Mouse (Mus musculus) liver, embryonic 11.5 days (tissue): ENCODE data around the gene Btaf1. TPM values are rescaled to one million over a fixed set of nuclear protein-coding genes. Genes with fewer than 3 reads are reported as not detected.

Source experiments
- ATAC-seq: fragments of 200-750 bp; cut with Nextera tagmentation; replicated peaks from 2 replicates; pipeline ENCODE4 v1.8.0; 2017; ENCODE audit warnings: moderate number of reproducible peaks, mild to moderate bottlenecking, moderate TSS enrichment, moderate library complexity; ENCODE audit not compliant: low FRiP score
- DNase-seq: peaks from one replicate; pipeline ENCODE4 v3.0.0-alpha.2; 2017; ENCODE audit warnings: low spot score
- H3K27ac ChIP-seq: fragments of 300-500 bp; sonication (generic); 2 replicates; pipeline ENCODE4 v1.5.1; 2014; ENCODE audit warnings: mild to moderate bottlenecking, low read depth, low read length, control low read depth
- H3K27me3 ChIP-seq: fragments of 300-500 bp; sonication (generic); replicated peaks from 2 replicates; pipeline ENCODE4 v1.6.1; 2014; ENCODE audit warnings: low read length, mixed read lengths; ENCODE audit not compliant: control insufficient read depth, insufficient read depth
- H3K36me3 ChIP-seq: fragments of 300-500 bp; sonication (generic); 2 replicates; pipeline ENCODE4 v1.6.1; 2014; ENCODE audit warnings: mild to moderate bottlenecking, low read length, moderate library complexity, mixed read lengths; ENCODE audit not compliant: control insufficient read depth, insufficient read depth
- H3K4me1 ChIP-seq: fragments of 300-500 bp; sonication (generic); replicated peaks from 2 replicates; pipeline ENCODE4 v1.6.1; 2014; ENCODE audit warnings: low read length, mixed read lengths; ENCODE audit not compliant: control insufficient read depth, insufficient read depth
- H3K4me2 ChIP-seq: fragments of 300-500 bp; sonication (generic); 2 replicates; pipeline ENCODE4 v1.6.1; 2014; ENCODE audit warnings: mild to moderate bottlenecking, control low read depth, moderate library complexity
- H3K4me3 ChIP-seq: fragments of 300-500 bp; sonication (generic); 2 replicates; pipeline ENCODE4 v1.5.1; 2014; ENCODE audit warnings: low read depth, low read length, control low read depth
- H3K9ac ChIP-seq: fragments of 300-500 bp; sonication (generic); 2 replicates; pipeline ENCODE4 v1.6.1; 2014; ENCODE audit warnings: low read depth, low read length, control low read depth
- H3K9me3 ChIP-seq: fragments of 300-500 bp; sonication (generic); 2 replicates; pipeline ENCODE4 v1.6.1; 2016; ENCODE audit warnings: low read length, inconsistent platforms, mixed read lengths; ENCODE audit not compliant: control insufficient read depth
- WGBS: fragments of 180-500 bp; shearing (Covaris S2); extraction: QIAGEN DNeasy Blood & Tissue Kit; methylation state at CpG from one replicate; pipeline ENCODE4 v1.1.7; 2014; 5-methylcytosine and 5-hydroxymethylcytosine counted together
- polyA plus RNA-seq: library from polyadenylated mRNA; unstranded; fragments of >200 nt; fragmentation: Nextera tagmentation; extraction: Ambion mirVana; gene quantifications from 2 replicates; pipeline ENCODE4 v1.2.1, GENCODE M21; 2014

Btaf1 gene
- polyA plus RNA-seq, 1 experiment from 2014 or later, result 29.9 TPM

DNA sequence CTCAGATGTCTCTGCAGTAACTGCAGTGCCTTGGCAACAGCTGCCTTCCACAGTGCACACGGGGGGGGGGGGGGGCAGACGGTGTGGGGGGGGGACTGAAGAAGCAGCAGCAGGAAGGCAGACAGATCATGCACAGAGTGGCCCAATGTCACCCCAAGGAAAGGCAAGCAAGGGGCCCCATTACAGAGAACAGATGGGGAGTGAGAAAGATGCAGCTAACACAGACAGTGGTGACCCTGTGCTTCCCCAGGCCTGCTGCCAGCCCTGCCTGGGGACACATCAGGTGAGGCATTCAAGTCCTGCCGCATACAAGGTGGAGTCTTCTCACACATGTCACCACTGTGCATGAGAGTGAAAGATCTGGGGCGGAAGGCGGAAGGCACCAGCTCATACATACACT, 94.7 kb downstream of the Btaf1 start:
- Histone ChIP-seq H3K4me2 (no peak overlapping the region), H3K36me3 (no peaks in the 10 kb centered on the region), H3K4me1 (peaks cover 7% of the 10 kb centered on the region; the same call in 1 of the 2 replicates), H3K4me3 (no peak overlapping the region), H3K9ac (no peak overlapping the region), H3K9me3 (no peaks in the 10 kb centered on the region), H3K27ac (no peak overlapping the region), H3K27me3 (no peaks in the 10 kb centered on the region)
- DNase-seq, result no peak
- ATAC-seq, result no peak
- 62% methylated on average over 5 of the region's 5 CpGs for WGBS

GRCm38 (mm10) chr19:37020951-37021350, 95.1 kb downstream of the Btaf1 start:
- Histone ChIP-seq H3K4me2 (no peak overlapping the region), H3K36me3 (no peaks in the 10 kb centered on the region), H3K9me3 (no peaks in the 10 kb centered on the region), H3K4me1 (peaks cover 7% of the 10 kb centered on the region; the same call in 1 of the 2 replicates), H3K27me3 (no peaks in the 10 kb centered on the region), H3K9ac (no peak overlapping the region), H3K4me3 (no peak overlapping the region), H3K27ac (no peak overlapping the region)
- 85% methylated on average over 11 of the region's 11 CpGs for WGBS
- ATAC-seq (no peak), DNase-seq (no peak)

GRCm38 (mm10) chr19:37022146-37022545, 96.3 kb downstream of the Btaf1 start:
- no peak overlapping the region for H3K4me3 ChIP-seq
- no peak overlapping the region for H3K9ac ChIP-seq
- no peaks in the 10 kb centered on the region for H3K9me3 ChIP-seq
- H3K27me3 ChIP-seq, result no peaks in the 10 kb centered on the region
- no peaks in the 10 kb centered on the region for H3K36me3 ChIP-seq
- H3K27ac ChIP-seq, result no peak overlapping the region
- 91% methylated on average over 5 of the region's 5 CpGs for WGBS
- H3K4me1 ChIP-seq, result peaks cover 7% of the 10 kb centered on the region; the same call in 1 of the 2 replicates
- H3K4me2 ChIP-seq, result no peak overlapping the region
- ATAC-seq (no peak), DNase-seq (no peak)

GRCm38 (mm10) chr19:37025839-37026319, 100.0 kb downstream of the Btaf1 start:
- no peak overlapping the region for H3K4me3 ChIP-seq
- WGBS, result 78% methylated on average over 13 of the region's 13 CpGs
- H3K4me1 ChIP-seq, result no peaks in the 10 kb centered on the region
- no peak overlapping the region for H3K9ac ChIP-seq
- H3K36me3 ChIP-seq, result 0 out of 2 replicates have a peak, but pooled peaks cover 3% of the 10 kb centered on the region
- DNase-seq, result no peak
- H3K27ac ChIP-seq, result no peak overlapping the region
- H3K9me3 ChIP-seq, result no peaks in the 10 kb centered on the region
- H3K4me2 ChIP-seq, result no peak overlapping the region
- no peaks in the 10 kb centered on the region for H3K27me3 ChIP-seq
- no peak for ATAC-seq

- DNase-seq (no peak), ATAC-seq (no peak)
- H3K4me3 ChIP-seq, result no peak overlapping the region
- H3K4me1 ChIP-seq, result no peaks in the 10 kb centered on the region
- no peak overlapping the region for H3K4me2 ChIP-seq
- WGBS, result 75% methylated on average over 11 of the region's 11 CpGs
- no peaks in the 10 kb centered on the region for H3K27me3 ChIP-seq
- no peaks in the 10 kb centered on the region for H3K9me3 ChIP-seq
- 0 out of 2 replicates have a peak, but pooled peaks cover 3% of the 10 kb centered on the region for H3K36me3 ChIP-seq
- no peak overlapping the region for H3K9ac ChIP-seq
- H3K27ac ChIP-seq, result no peak overlapping the region
Observed at GRCm38 (mm10) chr19:37026408-37026807, 100.5 kb downstream of the Btaf1 start.

GRCm38 (mm10) chr19:37029771-37030170, 103.9 kb downstream of the Btaf1 start:
- Histone ChIP-seq H3K9ac (no peak overlapping the region), H3K36me3 (0 out of 2 replicates have a peak, but pooled peaks cover 3% of the 10 kb centered on the region), H3K4me3 (no peak overlapping the region), H3K27ac (no peak overlapping the region), H3K9me3 (no peaks in the 10 kb centered on the region), H3K4me1 (no peaks in the 10 kb centered on the region), H3K4me2 (no peak overlapping the region), H3K27me3 (0 out of 2 replicates have a peak, but pooled peaks cover 2% of the 10 kb centered on the region)
- WGBS, result 88% methylated on average over 6 of the region's 6 CpGs
- DNase-seq, result no peak
- ATAC-seq, result no peak

GRCm38 (mm10) chr19:37031446-37031845, 105.6 kb downstream of the Btaf1 start:
- Histone ChIP-seq H3K4me2 (no peak overlapping the region), H3K9ac (no peak overlapping the region), H3K27ac (no peak overlapping the region), H3K4me1 (no peaks in the 10 kb centered on the region), H3K4me3 (no peak overlapping the region), H3K9me3 (no peaks in the 10 kb centered on the region), H3K36me3 (0 out of 2 replicates have a peak, but pooled peaks cover 3% of the 10 kb centered on the region), H3K27me3 (0 out of 2 replicates have a peak, but pooled peaks cover 2% of the 10 kb centered on the region)
- whole genome bisulfite sequencing, result 82% methylated on average over 5 of the region's 5 CpGs
- ATAC-seq, result no peak
- DNase-seq, result no peak

DNA sequence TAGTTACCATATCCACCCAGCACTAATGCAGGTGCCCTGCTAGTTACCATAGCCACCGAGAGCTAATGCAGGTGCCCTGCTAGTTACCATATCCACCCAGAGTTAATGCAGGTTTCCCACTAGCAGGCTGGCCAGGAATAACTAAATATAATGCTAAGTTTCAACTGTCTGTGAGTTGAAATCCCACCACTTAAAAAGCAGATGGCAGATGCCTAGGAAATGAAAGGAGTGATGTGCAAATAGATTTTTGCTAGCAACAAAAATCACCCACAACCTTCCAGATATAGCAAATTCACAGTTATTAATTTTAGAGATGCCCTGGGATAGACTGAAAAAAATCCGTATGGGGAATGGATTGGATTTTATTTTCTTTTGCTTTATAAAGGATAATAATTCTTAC, 106.5 kb downstream of the Btaf1 start:
- Histone ChIP-seq H3K36me3 (0 out of 2 replicates have a peak, but pooled peaks cover 3% of the 10 kb centered on the region), H3K9ac (no peak overlapping the region), H3K27me3 (0 out of 2 replicates have a peak, but pooled peaks cover 2% of the 10 kb centered on the region), H3K4me3 (no peak overlapping the region), H3K27ac (no peak overlapping the region), H3K4me1 (no peaks in the 10 kb centered on the region), H3K9me3 (no peaks in the 10 kb centered on the region), H3K4me2 (no peak overlapping the region)
- DNase-seq (no peak), ATAC-seq (no peak)
- WGBS, result 83% methylated on average over 2 of the region's 2 CpGs

DNA sequence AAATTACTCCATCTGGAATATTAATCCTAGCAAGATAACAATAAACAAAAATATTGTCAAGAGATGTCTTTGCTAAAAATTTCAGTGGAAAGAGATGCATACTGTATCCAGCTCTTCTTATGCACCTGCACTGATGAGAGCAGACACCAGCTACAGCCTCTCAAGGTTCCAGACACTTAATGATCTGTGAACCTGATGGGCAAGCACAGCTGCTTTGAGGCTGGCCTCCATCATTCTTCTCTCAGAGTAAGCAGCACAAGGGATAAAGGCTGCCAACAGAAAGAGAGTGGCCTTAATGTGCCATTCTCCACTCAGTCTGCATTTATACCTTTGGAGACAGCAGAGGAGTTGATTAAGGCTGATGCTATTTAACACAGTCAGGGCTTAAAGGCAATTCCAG, 115.0 kb downstream of the Btaf1 start:
- no peaks in the 10 kb centered on the region; the same call in 1 of the 2 replicates for H3K27me3 ChIP-seq
- H3K9me3 ChIP-seq, result no peaks in the 10 kb centered on the region
- DNase-seq, result no peak
- H3K9ac ChIP-seq, result no peak overlapping the region
- H3K4me2 ChIP-seq, result no peak overlapping the region
- no peaks in the 10 kb centered on the region for H3K4me1 ChIP-seq
- no peak overlapping the region for H3K4me3 ChIP-seq
- ATAC-seq, result no peak
- no peaks in the 10 kb centered on the region for H3K36me3 ChIP-seq
- no peak overlapping the region for H3K27ac ChIP-seq
